Mouse (Mus musculus) duodenum, adult 2 months (tissue): ENCODE results near the gene Eef1a2. TPM values are rescaled to one million over a fixed set of nuclear protein-coding genes. Genes with fewer than 3 reads are reported as not detected.

Source experiments
- polyA plus RNA-seq: library from polyadenylated mRNA; depleted of rRNA; stranded (reverse); fragments of >200 nt; gene quantifications from 2 replicates; pipeline ENCODE4 v1.2.3, GENCODE M21; 2012; ENCODE audit warnings: low replicate concordance; rRNA removed

The Eef1a2 gene
- polyA plus RNA-seq: 2.7 and 3.7 TPM in 2 replicates

DNA sequence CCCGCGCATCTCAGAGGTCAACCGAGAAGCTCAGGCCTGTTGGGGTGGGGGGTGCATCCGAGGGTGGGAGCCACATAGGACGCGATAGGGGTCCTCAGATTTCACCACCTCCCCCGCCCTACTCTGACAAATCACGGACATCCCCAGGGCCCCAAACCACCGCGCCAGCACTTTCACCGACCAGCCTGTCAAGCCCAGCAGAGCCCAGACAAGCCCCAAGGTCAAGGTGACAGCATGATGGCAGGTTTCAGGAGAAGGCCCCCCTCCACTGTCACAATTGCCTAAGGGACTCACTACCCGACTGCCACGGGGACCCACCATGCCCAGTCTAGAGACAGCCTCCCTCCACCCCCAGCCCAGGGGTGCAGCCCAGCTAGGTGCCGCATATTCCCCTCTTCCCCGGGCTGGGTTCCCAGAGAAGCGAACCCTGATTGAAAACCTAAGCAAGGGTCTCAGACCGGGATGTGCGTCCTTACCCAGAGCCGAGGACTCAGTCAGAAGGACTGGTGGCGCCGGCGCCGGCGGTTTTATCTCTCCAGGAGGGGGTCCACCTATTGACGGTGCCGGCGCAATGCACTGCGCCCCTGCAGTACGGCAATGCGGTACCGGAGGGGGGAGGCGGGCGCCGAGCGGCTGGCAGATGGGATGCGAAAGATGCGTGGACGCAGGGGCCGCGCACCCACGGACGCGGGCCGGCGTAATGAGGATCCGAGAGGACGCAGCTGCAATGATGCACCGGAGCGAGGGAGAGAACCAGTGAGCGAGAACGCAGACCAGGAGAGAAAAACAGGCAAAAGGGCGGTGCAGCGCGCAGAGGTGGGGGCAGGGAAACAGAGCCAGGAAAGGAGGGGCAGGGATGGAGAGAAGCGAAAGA is at the start of gene Eef1a2:
TSS of gene Eef1a2 (minus strand) at position 767 of the 874 bp plus-strand sequence.

GRCm38 (mm10) chr2:181202422-181202821 is 45.6 kb upstream of the Eef1a2 start, which contains the start of gene Ptk6:
Ptk6 (minus strand) TSS chr2:181202789.

DNA sequence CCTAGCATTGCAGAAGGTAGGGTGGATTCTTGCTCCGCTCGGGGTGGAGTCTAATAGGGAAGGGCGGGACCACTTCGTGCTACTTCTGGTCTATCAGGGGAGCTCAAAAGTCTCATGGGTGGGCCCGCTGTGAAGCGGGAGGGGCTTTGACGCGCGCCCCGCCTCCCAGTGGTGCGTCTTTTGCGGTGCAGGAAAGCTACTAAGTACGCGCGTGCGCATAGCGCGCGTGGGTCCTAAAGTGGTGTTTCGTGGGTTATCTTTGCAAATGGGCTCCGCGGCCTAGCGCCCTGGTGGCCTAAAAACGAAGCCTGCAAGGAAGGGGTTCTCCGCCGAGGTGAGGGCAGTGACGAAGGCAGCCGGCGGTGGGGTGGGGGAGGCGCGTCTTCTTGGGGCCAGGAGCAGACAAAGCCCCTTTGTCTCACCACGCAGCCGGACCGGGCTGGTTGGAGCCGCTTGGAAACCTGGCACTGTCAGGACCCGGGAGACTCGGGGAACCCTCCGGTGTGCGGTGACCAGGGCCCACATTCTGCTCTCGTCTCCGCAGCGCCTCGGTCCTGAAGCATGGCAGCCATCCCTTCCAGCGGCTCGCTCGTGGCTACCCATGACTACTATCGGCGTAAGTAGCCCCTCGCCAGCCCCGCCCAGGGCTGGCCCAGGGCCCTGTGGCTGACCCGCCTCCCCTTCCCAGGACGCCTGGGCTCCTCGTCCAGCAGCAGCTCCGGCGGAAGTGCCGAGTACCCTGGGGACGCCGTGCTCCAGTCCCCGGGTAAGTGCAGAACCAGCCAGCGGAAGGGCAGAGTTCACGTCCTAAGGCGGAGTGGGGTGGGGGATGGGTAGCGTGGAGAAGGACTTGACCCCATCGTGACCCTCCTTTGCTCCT is 30.5 kb upstream of the Eef1a2 start, which contains the start of gene Ppdpf:
TSS of gene Ppdpf (plus strand) at position 127 of the 880 bp plus-strand sequence.

GRCm38 (mm10) chr2:181134591-181135445 is 22.0 kb downstream of the Eef1a2 start, which contains the start of gene Kcnq2:
Kcnq2 (minus strand) TSS chr2:181135300.

Other genes starting within 250 kb of the Eef1a2 start
- gene Ythdf1, start 236.1 kb downstream of the Eef1a2 start, polyA plus RNA-seq: 8.8 and 14.8 TPM in 2 replicates
- not detected in 2 replicates for gene Birc7, start 228.0 kb downstream of the Eef1a2 start, polyA plus RNA-seq
- 3.3 and 3.5 TPM in 2 replicates for gene Nkain4, start 202.3 kb downstream of the Eef1a2 start, polyA plus RNA-seq
- gene Arfgap1, start 189.8 kb downstream of the Eef1a2 start, polyA plus RNA-seq: 46.8 and 52.4 TPM in 2 replicates
- gene Col20a1, start 170.5 kb downstream of the Eef1a2 start, polyA plus RNA-seq: 2.1 and 3.8 TPM in 2 replicates
- gene Chrna4, start 113.5 kb downstream of the Eef1a2 start, polyA plus RNA-seq: 0.02 and 0.11 TPM in 2 replicates
- gene Kcnq2, start 21.7 kb downstream of the Eef1a2 start, polyA plus RNA-seq: 0.38 and 0.50 TPM in 2 replicates
- 266 and 328 TPM in 2 replicates for gene Ppdpf, start 30.2 kb upstream of the Eef1a2 start, polyA plus RNA-seq
- 1.1 and 6.9 TPM in 2 replicates for gene Ptk6, start 45.8 kb upstream of the Eef1a2 start, polyA plus RNA-seq
- 0.57 and 0.96 TPM in 2 replicates for gene Srms, start 56.2 kb upstream of the Eef1a2 start, polyA plus RNA-seq
- 0.30 and 0.58 TPM in 2 replicates for gene Fndc11, start 63.0 kb upstream of the Eef1a2 start, polyA plus RNA-seq
- gene Helz2, start 85.0 kb upstream of the Eef1a2 start, polyA plus RNA-seq: 30.3 and 39.9 TPM in 2 replicates
- 16.9 and 31.9 TPM in 2 replicates for gene Gmeb2, start 131.0 kb upstream of the Eef1a2 start, polyA plus RNA-seq
- 2.8 and 2.9 TPM in 2 replicates for gene Stmn3, start 157.5 kb upstream of the Eef1a2 start, polyA plus RNA-seq
- 14.4 and 16.6 TPM in 2 replicates for gene Rtel1, start 162.7 kb upstream of the Eef1a2 start, polyA plus RNA-seq
- gene Zgpat, start 207.9 kb upstream of the Eef1a2 start, polyA plus RNA-seq: 12.9 and 14.2 TPM in 2 replicates
- 14.4 and 16.3 TPM in 2 replicates for gene Arfrp1, start 208.4 kb upstream of the Eef1a2 start, polyA plus RNA-seq
- 79.8 and 83.0 TPM in 2 replicates for gene Lime1, start 223.1 kb upstream of the Eef1a2 start, polyA plus RNA-seq